Mouse (Mus musculus): ENCODE measurements at regions not wholly inside any gene's neighbourhood (a gene's known extent, or its start where the extent isn't known, plus 50 kb on each side); places are given as distances from the start of the nearest gene placed in this dataset.

- no peak for ATAC-seq
- no peaks in the 10 kb centered on the region for H3K27me3 ChIP-seq
- CTCF ChIA-PET = interaction anchor here (1.0 kb wide), 1 partner anchor 86 kb away, joined by 3 read pairs; no protein-coding TSS in a partner anchor
Measured at GRCm38 (mm10) chr14:123081016-123081714, 97.3 kb upstream of the Tmtc4 start.

DNA sequence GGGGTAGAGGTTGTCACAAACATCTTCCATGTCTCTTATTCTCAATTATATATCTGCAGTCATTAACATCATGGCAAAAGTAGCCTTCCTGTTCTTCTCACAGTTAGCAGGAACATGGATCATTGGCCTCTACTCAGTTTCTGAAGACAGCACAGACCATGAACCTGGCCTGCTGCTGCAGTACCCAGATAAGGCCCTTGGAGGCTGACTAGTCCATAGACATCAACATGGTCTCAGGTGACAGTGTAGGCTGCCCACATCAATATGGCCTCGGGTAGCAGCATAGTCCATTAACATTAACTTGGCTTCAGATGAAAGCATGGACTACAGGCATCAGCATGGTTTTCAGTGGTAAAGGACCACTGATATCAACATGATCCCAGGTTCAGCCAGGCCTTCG is 95.9 kb upstream of the Tmtc4 start:
- DNase-seq (ENCODE audit: low read depth, low spot score) (no peak), ATAC-seq (no peak)
- TF ChIP-seq CTCF (IDR thresholded peaks at IDR 0.05) = no peak
- no peaks in the 10 kb centered on the region for H3K27me3 ChIP-seq
- ChIA-PET CTCF (interaction anchor here (1.0 to 1.2 kb wide), 2 partner anchors 142 to 159 kb away, joined by 3 read pairs; no protein-coding TSS in a partner anchor), POLR2A (no interaction called here)
- in situ Hi-C loops (cut with MboI; ENCODE audit: low pct_unique_long_range_greater_than_20kb) = loop anchor here (5.0 kb wide), 1 partner anchor 77 kb away; no protein-coding TSS in a partner anchor

More at GRCm38 (mm10) chr14:123081016-123081714, 97.3 kb upstream of the Tmtc4 start:
- DNase-seq (ENCODE audit: low read depth, low spot score) = no peak
- POLR2A ChIA-PET = no interaction called here
- in situ Hi-C loops (cut with MboI; ENCODE audit: low pct_unique_long_range_greater_than_20kb) = loop anchor here (5.0 kb wide), 1 partner anchor 79 kb away; no protein-coding TSS in a partner anchor
- no peak for TF ChIP-seq CTCF (IDR thresholded peaks at IDR 0.05)

DNA sequence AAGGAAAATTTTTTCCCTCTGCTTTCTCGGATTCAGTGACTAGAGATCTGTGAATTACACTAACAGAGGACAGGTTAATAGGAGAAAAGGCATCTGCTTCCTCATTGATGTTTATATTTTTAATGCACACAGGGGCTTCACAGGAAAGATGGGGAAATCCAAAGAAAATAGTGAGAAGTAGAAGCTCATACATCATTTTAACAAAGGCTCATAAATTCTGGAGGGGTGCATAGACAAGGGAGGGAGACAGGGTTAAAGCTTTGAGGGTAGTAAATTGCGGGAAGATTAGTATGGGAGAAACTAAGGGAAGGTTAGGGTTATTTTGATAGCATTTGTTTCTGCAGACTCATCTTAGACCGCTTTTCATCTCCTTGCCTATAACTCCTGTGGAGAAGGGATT is 95.0 kb upstream of the Tmtc4 start:
- no peak for TF ChIP-seq CTCF (IDR thresholded peaks at IDR 0.05)
- DNase-seq (ENCODE audit: low read depth, low spot score) = no peak
- no peaks in the 10 kb centered on the region for H3K27me3 ChIP-seq
- no peak for ATAC-seq
- CTCF ChIA-PET = interaction anchor here (1.0 kb wide), 1 partner anchor 160 kb away, joined by 3 read pairs; no protein-coding TSS in a partner anchor
- POLR2A ChIA-PET = no interaction called here
- in situ Hi-C loops (cut with MboI; ENCODE audit: low pct_unique_long_range_greater_than_20kb) = no loop called here

- peaks cover 9% of the 10 kb centered on the region for H3K27me3 ChIP-seq
- CTCF ChIA-PET = no interaction called here
- POLR2A ChIA-PET = no interaction called here
- in situ Hi-C loops (cut with MboI; ENCODE audit: low pct_unique_long_range_greater_than_20kb) = no loop called here
- TF ChIP-seq CTCF (IDR thresholded peaks at IDR 0.05) = no peak
- DNase-seq (ENCODE audit: low read depth, low spot score) = no peak
- ATAC-seq = no peak
Measured at GRCm38 (mm10) chr14:123066344-123066743, 82.5 kb upstream of the Tmtc4 start.

GRCm38 (mm10) chr14:123065566-123065965 is 81.7 kb upstream of the Tmtc4 start:
- DNase-seq (ENCODE audit: low read depth, low spot score) (no peak), ATAC-seq (no peak)
- in situ Hi-C loops (cut with MboI; ENCODE audit: low pct_unique_long_range_greater_than_20kb) = no loop called here
- CTCF ChIA-PET = interaction anchor here (1.2 to 1.5 kb wide), 2 partner anchors 8 to 11 kb away, joined by 4 to 5 read pairs; no protein-coding TSS in a partner anchor
- H3K27me3 ChIP-seq = peaks cover 9% of the 10 kb centered on the region
- TF ChIP-seq CTCF (IDR thresholded peaks at IDR 0.05) = no peak
- POLR2A ChIA-PET = no interaction called here

DNA sequence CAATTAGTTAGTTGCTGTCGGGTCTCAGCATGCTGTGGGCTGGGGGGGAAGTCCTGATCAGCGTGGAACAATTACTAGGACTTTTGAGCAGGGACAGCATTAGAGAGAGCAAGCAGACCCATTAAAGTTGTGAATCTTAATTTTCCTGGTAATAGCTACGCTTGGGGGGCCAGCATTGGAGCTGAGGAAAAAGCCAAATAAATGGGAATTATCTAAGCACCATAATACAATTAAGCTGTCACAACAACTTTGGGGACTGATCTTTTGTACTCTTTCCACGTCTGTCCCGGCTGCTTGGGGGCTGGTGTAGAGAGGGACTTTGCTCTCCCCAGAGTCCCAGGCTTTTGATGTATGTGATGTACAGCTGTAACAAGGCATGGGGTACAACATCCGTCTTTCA is 81.3 kb upstream of the Tmtc4 start:
- in situ Hi-C loops (cut with MboI; ENCODE audit: low pct_unique_long_range_greater_than_20kb) = no loop called here
- peaks cover 9% of the 10 kb centered on the region for H3K27me3 ChIP-seq
- ChIA-PET CTCF (interaction anchor here (1.2 to 1.5 kb wide), 2 partner anchors 8 to 12 kb away, joined by 4 to 5 read pairs; no protein-coding TSS in a partner anchor), POLR2A (no interaction called here)
- no peak for ATAC-seq
- TF ChIP-seq CTCF (IDR thresholded peaks at IDR 0.05) = no peak
- no peak for DNase-seq (ENCODE audit: low read depth, low spot score)

DNA sequence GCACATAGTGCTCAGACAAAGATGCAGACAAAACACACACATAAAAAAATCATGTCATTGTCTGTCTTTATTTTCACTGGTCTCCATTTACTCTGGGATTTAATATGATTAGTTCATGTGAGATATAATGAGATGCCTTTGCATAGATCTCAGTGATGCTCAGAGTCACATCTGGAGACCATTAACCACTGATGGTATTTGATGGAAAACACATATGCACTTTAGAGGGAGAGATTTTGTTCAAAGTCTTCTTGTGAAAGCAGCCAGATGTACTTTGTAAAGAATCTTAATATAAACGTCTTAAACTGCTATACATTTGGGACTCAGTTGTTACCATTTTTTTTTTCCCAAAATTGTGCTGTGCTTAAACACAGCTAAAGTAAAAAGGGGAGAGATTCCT is 79.1 kb upstream of the Tmtc4 start:
- TF ChIP-seq CTCF (IDR thresholded peaks at IDR 0.05) = no peak
- CTCF ChIA-PET = no interaction called here
- POLR2A ChIA-PET = no interaction called here
- DNase-seq (ENCODE audit: low read depth, low spot score) (no peak), ATAC-seq (no peak)
- peaks cover 9% of the 10 kb centered on the region for H3K27me3 ChIP-seq
- in situ Hi-C loops (cut with MboI; ENCODE audit: low pct_unique_long_range_greater_than_20kb) = no loop called here

DNA sequence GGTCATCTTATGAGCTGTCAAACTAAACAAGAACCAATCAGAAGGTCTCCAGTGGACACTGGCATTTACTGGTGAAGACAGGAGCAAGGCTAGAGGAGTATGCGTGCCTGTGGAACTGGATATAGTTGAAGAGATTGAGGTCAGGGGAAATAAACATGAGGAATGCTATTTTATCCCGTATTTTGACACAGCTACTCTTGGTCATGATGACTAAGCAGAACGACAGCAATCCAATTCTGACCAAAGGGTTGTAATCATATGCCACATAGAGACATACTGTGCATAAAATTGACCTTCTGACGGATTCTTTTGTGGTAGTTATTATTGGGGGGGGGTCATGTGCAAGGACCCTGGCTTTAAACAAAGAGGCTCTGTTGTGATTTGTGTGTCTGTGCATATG is 73.1 kb upstream of the Tmtc4 start:
- in situ Hi-C loops (cut with MboI; ENCODE audit: low pct_unique_long_range_greater_than_20kb) = no loop called here
- ATAC-seq = no peak
- DNase-seq (ENCODE audit: low read depth, low spot score) = no peak
- ChIA-PET CTCF (no interaction called here), POLR2A (no interaction called here)
- no peak for TF ChIP-seq CTCF (IDR thresholded peaks at IDR 0.05)
- H3K27me3 ChIP-seq = no peaks in the 10 kb centered on the region

DNA sequence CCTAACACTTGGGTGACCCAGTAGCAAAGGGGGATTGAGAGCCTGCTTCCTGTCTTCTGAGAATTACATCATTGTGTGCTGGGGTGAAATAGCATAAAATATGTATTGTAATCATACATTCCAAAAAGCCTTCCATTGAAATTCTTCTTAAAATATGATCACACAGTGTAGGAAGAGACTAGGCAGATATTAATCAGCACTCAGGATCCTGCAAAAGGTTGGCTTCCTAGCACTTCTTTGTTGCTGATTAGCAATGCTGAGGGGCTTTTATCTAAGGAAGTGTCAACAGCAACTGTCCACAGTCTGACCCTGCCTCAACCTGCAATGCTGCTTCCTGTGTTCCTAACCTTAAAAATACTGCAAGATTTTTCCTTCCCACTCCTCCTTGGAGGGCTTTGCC is 64.6 kb upstream of the Tmtc4 start:
- POLR2A ChIA-PET = no interaction called here
- no peak for ATAC-seq

DNA sequence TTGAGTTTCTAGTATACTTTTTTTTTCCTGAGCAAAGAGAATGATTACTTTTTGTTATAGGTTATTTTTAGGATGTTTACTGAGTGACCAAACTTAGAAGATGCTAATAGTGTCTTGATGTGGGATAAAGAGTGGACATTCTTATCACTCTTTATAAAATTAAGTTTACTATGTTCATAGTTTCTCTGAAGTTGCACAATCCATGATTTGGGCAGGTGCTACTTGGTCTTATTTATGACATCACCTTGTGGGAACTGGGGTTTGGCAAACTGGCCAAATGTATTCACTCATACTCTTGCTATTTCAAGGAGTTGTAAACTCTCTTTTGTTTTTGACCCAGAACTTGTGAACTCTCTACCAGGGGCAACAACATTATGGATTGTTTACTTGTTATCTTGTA is 56.2 kb upstream of the Tmtc4 start:
- no peaks in the 10 kb centered on the region for H3K27me3 ChIP-seq
- no peak for ATAC-seq
- POLR2A ChIA-PET = no interaction called here

More for the DNA sequence above, 64.6 kb upstream of the Tmtc4 start:
- CTCF ChIA-PET = no interaction called here
- in situ Hi-C loops (cut with MboI; ENCODE audit: low pct_unique_long_range_greater_than_20kb) = no loop called here
- no peak for DNase-seq (ENCODE audit: low read depth, low spot score)
- no peaks in the 10 kb centered on the region for H3K27me3 ChIP-seq
- no peak for TF ChIP-seq CTCF (IDR thresholded peaks at IDR 0.05)

DNA sequence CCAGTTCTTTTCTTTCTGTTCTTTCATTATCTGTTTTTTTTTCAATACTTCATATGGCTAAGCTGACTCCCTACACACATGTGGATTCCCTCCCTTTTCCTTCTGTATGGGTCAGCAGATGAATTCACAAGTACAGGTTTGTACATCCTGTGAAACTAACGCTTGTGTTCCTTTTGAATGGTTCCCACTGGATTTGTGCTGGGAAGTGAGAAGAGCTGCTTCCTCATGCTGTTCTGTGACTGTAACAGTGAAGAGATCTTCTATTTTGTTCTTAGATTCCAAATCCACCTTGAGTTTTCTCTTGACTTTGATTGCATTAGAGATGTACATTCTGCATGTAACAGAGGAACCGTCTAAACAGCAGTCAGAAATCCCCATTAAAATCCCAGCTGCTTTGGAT is 53.6 kb upstream of the Tmtc4 start:
- DNase-seq (ENCODE audit: low read depth, low spot score) (no peak), ATAC-seq (no peak)
- ChIA-PET CTCF (no interaction called here), POLR2A (no interaction called here)
- in situ Hi-C loops (cut with MboI; ENCODE audit: low pct_unique_long_range_greater_than_20kb) = no loop called here
- H3K27me3 ChIP-seq = no peaks in the 10 kb centered on the region
- TF ChIP-seq CTCF (IDR thresholded peaks at IDR 0.05) = no peak

More for the DNA sequence above, 56.2 kb upstream of the Tmtc4 start:
- DNase-seq (ENCODE audit: low read depth, low spot score) = no peak
- no peak for TF ChIP-seq CTCF (IDR thresholded peaks at IDR 0.05)
- in situ Hi-C loops (cut with MboI; ENCODE audit: low pct_unique_long_range_greater_than_20kb) = no loop called here
- CTCF ChIA-PET = no interaction called here
